Mouse (Mus musculus) forelimb bud, embryonic 11.5 days (tissue): Measurements from ENCODE around the gene CN725425.
A peak's percentile ranks its signal among the peaks of the same experiment; 100 is the strongest.

Experiments
- DNase-seq: peaks from one replicate; pipeline ENCODE4 v3.0.0-alpha.2; 2012; ENCODE audit warnings: low read depth, low spot score

CN725425 gene

DNA sequence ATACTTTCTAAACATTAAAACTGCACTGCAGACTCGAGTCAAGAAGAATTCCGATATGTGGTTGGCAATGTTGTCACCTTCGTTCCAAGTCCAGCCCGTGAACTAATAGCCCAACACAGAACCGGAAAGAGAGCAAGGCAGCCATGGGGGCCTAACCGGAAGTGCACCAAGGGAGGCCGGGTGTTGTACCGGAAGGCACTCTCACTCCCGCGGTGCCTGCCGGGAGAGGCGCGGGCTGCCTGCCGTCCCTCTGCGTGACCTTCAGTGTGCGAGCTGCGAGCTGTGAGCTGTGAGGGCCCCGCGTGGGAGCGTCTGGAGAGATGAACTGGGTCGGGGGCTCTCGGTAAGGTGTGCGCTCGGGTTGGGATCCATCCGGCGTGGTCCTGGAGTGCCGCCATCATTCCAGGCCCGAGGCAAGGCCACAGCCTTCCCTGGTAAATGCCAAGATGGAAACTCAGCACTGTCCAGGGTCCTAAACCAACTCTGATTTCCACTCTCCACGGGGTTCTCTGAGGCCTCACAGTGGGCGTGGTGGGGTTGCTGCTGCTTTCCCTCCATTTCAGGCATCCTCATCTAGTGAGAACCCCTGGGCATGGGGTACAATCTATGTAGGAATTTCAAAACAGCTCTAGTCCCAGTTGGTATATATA, at the start of gene CN725425:
CN725425 (plus strand) TSS at position 239 of the 650 bp plus-strand sequence.
- DNase-seq: no peak

GRCm38 (mm10) chr15:91152592-91152991, 46.7 kb upstream of the CN725425 start:
- no peak for DNase-seq

DNA sequence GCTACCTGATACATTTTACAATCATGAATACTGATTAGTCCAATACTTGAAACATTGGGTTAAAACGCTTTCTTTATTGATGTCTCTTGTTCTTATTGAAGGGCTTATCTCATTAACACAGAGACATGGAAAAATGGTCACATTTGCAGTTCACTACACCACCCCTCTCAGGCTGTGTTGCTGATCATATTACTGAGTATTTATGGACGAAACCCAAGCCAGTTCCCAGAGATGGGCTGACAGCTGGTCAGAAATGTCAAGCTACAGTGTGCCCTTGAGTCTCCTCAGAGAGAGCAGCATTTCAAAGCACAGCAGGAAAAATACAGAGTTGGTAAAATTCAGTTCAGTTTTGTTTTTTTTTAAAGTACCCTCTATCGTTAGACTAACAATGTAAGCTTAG, 46.0 kb upstream of the CN725425 start:
- DNase-seq: no peak

- no peak for DNase-seq
These were observed 38.1 kb upstream of the CN725425 start for GRCm38 (mm10) chr15:91161153-91161552.

- no peak for DNase-seq
These were observed 35.8 kb upstream of the CN725425 start for GRCm38 (mm10) chr15:91163454-91163853.

DNA sequence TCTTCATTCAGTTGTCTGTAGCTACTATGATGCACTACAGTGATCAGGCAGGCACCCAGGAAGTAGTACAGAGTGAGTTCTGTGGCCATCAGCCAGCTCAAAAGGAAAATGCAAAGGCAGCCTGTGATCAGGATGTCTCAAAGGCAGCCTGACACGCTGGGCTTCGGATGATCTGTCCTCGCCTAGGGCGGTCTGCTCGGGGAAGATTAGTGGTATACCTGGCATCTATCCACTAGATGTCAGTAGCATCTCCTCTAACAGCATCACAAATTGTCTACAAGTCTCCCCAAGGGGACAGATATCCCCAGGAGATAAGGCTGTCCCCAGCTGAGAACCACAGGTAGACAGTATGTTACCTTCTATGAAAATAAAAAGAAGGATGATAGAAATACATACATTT, 34.3 kb upstream of the CN725425 start:
- no peak for DNase-seq

GRCm38 (mm10) chr15:91167850-91168562, 31.3 kb upstream of the CN725425 start:
- no peak for DNase-seq

- no peak for DNase-seq
These were observed 28.5 kb upstream of the CN725425 start for GRCm38 (mm10) chr15:91170602-91171328.

- DNase-seq: no peak
These were observed 28.0 kb upstream of the CN725425 start for GRCm38 (mm10) chr15:91171332-91171731.

DNA sequence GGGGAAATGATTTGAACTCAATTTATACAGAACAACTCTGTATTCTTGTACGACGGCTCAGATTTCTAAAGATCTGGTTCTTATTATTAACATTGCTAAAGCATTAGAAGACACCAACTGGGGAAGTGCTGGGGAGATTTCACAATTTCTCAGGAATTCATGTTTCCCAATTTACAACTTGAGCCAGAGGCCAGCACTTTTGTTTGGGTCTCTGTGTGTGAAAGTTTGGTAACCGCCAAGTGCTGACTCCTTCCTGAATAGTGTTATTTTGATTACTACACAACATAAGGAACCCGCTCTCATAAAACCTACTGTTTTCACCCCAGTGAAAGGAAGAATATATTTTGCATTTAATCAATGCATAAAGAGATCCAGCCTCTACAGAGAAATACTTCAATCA, 27.1 kb upstream of the CN725425 start:
- no peak for DNase-seq

GRCm38 (mm10) chr15:91178656-91179314, 20.5 kb upstream of the CN725425 start:
- DNase-seq: no peak

DNA sequence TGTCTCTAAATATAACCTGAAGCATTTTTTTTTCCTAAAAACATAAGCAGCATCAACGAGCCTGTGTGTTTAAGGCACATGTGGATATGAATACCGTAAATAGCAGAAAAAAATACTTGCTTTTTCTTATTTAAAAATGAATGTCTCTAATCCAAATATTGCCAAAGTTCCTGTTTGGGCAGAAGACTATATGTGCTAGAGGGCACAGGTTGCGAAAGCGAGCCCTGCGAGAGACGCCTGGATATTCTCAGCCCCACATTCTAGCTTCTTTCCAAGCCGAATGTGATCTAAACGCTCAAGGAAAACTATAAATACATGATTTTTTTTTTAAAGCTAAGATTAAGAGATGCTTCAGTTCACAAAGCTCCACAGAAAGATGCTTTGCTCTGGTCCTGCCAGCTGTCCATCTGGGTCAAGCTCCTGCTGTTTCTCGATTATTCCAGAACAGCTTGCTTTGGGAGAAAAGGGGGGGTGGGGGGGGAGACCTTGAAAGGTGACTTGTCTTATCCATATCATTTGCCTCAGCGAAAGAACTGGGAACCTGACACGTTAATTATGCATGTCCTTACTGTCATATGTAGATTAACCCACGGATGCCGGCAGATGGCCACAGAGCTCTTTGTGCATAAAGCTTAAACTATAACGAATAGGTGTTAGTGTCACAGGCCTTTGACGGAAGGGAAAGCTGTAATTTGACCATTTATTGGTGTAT, 19.2 kb upstream of the CN725425 start:
- DNase-seq: no peak

GRCm38 (mm10) chr15:91186358-91186757, 12.9 kb upstream of the CN725425 start:
- no peak for DNase-seq

DNA sequence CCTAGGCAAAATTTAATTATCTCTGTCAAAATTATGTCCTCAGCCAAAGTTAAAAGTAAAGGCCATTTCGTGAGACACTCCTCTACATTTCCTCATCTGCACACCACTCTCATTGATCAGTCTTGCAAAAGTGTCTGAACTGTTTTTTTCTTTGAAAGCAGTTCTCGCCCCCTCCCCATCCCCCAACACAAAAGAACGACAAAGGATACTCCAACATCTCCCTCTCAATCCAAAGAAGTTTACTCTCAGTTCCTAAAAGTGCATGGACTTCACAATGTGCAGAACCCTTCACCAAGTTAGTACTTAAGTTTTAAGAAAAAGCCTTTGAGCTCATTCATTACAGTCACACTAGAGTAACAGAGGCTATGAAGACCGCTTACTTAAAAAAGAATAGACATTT, 9.3 kb upstream of the CN725425 start:
- DNase-seq: no peak

DNA sequence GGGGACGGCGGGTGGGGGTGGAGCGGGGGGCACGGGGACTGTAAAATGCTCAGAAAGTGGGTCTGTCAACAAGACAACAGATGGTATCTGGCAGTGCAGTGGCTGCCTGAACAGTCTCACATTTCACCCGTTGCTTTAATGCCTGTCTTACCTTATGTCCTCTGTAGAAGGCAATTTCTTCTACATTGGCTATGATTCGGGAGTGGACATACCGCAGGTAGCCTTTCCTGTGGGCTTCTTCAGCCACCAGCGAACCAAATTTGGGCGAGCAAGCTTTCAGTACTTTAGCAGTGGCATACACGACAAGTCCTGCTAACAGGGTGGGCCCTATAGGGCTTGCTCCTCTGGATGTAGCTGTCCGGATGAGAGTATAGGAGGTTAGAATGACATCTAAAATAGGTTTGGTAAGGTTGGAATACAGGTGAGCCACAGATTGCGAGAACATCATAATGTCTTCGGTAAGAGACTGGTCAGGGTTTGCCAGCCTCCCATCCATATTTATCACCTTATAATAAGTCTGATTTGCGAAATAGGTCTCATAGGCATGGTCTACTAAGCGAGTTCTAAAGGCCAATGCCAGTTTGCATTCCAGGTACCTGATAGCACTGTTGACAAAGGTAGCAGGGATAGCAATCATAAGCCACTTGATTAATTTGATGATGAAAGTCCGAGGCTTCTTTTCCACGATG, 8.6 kb upstream of the CN725425 start:
- DNase-seq: no peak

DNA sequence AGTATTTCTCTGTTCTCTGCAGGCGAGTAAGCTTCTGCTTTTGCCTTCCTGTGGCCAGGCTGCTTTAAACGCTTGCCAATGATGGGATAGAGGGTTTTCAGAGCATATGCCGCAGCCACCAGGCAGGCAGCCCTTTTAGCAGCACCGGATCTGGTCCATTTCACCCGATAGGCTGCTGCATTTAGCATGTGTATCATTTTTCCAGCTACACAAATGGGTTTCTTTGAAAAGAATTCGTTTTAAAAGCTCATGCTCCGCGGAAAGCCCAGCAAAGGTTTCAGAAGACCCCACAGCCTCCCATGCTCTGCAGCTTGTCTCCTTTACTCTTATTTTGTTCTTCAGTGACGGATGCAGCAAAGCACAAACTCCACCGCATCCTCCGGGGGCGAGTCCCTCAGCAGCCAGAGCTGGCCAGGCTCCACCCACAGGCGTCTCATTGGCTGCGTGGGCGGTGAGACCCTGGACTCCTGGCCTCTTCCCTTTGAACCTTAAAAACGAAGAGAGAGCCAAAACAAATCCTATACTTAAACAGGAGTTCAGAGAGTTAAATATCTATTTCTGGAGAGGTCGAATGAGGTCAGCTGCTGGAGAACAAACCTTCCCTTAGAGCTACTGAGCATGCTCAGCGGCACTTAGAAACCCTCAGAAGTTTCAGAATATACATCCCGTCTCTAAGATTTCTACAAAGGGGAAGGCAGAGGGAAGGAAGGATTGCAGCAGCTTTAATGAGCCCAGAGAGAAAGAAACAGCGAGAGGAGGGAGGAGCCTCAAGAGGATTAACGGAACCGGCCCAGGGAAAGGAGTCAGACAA, 7.7 kb upstream of the CN725425 start, which contains the start of gene Abcd2:
Abcd2 (minus strand) TSS at position 388 of the 811 bp plus-strand sequence.
- peak; percentile 78 for DNase-seq

DNA sequence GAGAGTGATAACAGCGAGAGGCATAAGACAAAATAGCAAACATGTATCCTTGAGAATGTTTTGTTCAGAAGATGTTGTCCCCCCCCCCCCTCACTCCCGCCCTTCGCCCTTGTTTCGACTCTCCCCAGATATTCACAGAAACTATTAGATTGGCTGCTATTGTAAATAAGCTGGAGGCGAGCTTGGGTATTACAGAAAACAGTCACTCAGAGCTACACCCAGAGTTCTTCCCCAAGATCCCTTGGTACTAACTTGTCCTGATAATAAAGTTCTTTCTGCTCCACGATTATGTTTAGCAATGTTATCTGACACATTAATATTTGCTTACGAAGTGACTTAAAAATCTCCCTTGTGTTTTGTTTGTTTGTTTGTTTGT, 7.1 kb upstream of the CN725425 start:
- DNase-seq: peak; percentile 17

- no peak for DNase-seq
These were observed 1.5 kb downstream of the CN725425 start for GRCm38 (mm10) chr15:91200833-91201232.

- DNase-seq: no peak
These were observed 3.2 kb downstream of the CN725425 start for GRCm38 (mm10) chr15:91202486-91202885.

DNA sequence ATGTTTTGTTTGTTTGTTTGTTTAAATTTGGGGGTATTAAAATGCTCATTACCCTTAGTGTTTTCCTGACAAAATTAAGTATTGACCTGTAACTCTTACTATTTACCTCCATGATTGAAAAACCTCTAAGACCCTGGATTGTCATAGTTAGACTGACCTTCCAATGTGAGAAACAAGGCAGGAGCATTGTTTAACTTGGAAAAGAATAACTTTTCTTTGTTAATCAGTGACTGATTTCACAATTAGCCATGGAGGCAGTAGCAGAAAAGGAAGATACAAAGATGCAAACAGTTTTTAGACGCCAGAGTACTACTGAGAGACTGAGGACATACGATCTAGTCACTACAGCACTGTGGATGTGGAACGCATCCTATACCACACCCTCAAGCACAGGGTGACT, 4.2 kb downstream of the CN725425 start:
- DNase-seq: no peak
